Mouse (Mus musculus) cortical plate, adult 2 months (tissue): ENCODE data around the gene Patj.

Source experiments
- CTCF ChIP-seq: fragments of 200-500 bp; IDR thresholded peaks from 2 replicates; pipeline ENCODE4 v1.5.1; 2011; ENCODE audit warnings: mild to moderate bottlenecking, control low read depth, low read length; ENCODE audit not compliant: insufficient read depth; ENCODE audit errors: extremely low read depth
- POLR2A ChIP-seq: fragments of 200-500 bp; IDR thresholded peaks from 2 replicates; pipeline ENCODE4 v1.6.1; 2011; ENCODE audit warnings: mild to moderate bottlenecking, low read length, control low read depth; ENCODE audit not compliant: insufficient read depth; ENCODE audit errors: extremely low read depth

DNA sequence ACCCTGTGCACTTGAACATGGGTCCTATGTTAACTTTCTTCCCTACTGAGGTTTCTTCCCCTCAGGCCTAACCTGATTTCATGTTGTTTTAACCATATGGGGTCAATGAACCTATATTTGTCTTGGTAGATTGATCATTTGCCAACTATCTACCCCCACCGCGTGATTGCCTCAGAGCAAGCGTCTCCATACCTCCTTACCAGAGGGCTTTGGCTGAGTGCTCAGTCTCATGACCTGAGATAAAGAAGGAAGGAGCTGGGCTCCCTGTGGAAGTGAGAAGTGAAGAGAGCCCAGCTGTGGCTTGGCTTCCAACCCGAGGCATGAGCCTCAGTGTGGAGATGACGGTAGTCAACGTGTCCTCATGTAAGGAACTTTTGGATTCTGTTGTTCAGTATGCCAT lies 160.9 kb downstream of the Patj start:
- TF ChIP-seq CTCF (no peak), POLR2A (no peak)
